Mouse (Mus musculus): Measurements from ENCODE around the gene Wnt10a. TPM values are rescaled to one million over a fixed set of nuclear protein-coding genes. Genes with fewer than 3 reads are reported as not detected.

The Wnt10a gene
- polyA plus RNA-seq, 1 experiment, result not detected

DNA sequence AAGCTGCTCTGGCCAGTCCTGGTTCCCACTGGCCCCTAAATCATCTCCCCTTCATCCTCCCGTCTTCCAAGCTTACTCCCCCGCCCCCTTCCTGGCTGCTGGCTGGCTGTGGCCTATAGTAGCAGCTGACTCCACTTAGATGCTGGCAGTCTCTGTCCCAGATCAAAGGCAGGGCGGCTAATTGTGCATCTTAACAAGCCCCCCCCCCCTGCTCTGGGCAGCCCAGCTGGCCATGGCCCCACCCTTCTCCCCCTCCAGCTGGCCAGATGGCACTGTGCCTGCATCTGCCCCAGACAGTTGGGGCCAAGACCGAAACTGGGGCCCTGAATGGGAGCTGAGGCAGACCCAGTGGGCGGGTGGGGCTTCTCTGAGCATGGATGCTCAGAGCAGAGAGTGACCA, 6.1 kb downstream of the Wnt10a start:
- no peaks in the 10 kb centered on the region for H3K36me3 ChIP-seq (replicated peaks; ENCODE audit: low read length)
- no peak overlapping the region for H3K4me3 ChIP-seq (replicated peaks)
- peaks cover 95% of the 10 kb centered on the region for H3K27me3 ChIP-seq (replicated peaks)
- peaks cover 25% of the 10 kb centered on the region for H3K4me1 ChIP-seq
- H3K9me3 ChIP-seq, result no peaks in the 10 kb centered on the region
- TF ChIP-seq GATA1 (IDR thresholded peaks at IDR 0.05; ENCODE audit: borderline replicate concordance, low read length) (no peak), FLI1 (IDR thresholded peaks at IDR 0.05; ENCODE audit: low read length) (no peak)

DNA sequence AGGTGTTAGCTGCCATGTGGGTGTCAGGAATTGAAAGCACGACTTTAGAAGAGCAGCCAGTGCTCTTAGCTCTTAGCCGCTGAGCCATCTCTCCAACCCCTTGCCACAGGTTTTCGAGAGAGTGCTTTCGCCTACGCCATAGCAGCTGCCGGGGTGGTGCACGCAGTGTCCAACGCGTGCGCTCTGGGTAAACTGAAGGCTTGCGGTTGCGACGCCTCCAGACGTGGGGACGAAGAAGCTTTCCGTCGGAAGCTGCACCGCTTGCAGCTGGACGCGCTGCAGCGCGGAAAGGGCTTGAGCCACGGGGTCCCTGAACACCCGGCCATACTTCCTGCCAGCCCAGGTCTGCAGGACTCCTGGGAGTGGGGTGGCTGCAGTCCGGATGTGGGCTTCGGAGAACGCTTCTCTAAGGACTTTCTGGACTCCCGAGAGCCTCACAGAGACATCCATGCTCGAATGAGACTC, 9.1 kb downstream of the Wnt10a start:
- H3K9me3 ChIP-seq, result no peaks in the 10 kb centered on the region
- peaks cover 29% of the 10 kb centered on the region for H3K4me1 ChIP-seq
- H3K4me3 ChIP-seq (replicated peaks), result peak overlapping the region; percentile 86
- H3K36me3 ChIP-seq (replicated peaks; ENCODE audit: low read length), result no peaks in the 10 kb centered on the region
- peaks cover 97% of the 10 kb centered on the region for H3K27me3 ChIP-seq (replicated peaks)
- TF ChIP-seq GATA1 (IDR thresholded peaks at IDR 0.05; ENCODE audit: borderline replicate concordance, low read length), result no peak
- TF ChIP-seq FLI1 (IDR thresholded peaks at IDR 0.05; ENCODE audit: low read length), result no peak

DNA sequence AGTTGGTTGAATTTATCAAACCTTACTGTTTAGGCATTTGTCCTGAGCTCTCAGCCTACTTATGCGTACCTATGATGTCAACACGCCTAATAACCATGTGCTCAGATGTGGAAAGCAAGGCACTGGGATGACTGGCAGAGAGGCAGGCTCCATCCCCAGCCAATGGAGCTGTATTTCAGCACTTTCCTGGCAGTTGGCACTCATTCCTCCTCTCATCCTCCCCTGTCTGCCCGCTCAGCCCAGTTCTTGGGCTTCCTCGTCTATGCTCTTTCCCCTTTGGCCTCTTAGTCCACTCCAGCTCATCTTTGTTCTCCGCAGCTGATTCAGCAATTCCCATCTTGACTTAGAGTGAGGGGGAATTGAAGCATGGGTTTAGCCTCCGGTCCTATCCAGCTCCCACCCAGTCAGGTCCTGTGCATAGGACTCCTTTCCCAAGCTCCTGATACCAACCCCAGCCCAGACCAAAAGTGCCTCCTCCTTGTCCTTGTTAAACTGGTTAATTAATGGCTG, 10.4 kb downstream of the Wnt10a start:
- Histone ChIP-seq H3K27me3 (replicated peaks) (peaks cover 98% of the 10 kb centered on the region), H3K9me3 (no peaks in the 10 kb centered on the region), H3K4me3 (replicated peaks) (no peak overlapping the region), H3K36me3 (replicated peaks; ENCODE audit: low read length) (no peaks in the 10 kb centered on the region), H3K4me1 (peaks cover 40% of the 10 kb centered on the region)
- TF ChIP-seq GATA1 (IDR thresholded peaks at IDR 0.05; ENCODE audit: borderline replicate concordance, low read length) (no peak), FLI1 (IDR thresholded peaks at IDR 0.05; ENCODE audit: low read length) (no peak)

DNA sequence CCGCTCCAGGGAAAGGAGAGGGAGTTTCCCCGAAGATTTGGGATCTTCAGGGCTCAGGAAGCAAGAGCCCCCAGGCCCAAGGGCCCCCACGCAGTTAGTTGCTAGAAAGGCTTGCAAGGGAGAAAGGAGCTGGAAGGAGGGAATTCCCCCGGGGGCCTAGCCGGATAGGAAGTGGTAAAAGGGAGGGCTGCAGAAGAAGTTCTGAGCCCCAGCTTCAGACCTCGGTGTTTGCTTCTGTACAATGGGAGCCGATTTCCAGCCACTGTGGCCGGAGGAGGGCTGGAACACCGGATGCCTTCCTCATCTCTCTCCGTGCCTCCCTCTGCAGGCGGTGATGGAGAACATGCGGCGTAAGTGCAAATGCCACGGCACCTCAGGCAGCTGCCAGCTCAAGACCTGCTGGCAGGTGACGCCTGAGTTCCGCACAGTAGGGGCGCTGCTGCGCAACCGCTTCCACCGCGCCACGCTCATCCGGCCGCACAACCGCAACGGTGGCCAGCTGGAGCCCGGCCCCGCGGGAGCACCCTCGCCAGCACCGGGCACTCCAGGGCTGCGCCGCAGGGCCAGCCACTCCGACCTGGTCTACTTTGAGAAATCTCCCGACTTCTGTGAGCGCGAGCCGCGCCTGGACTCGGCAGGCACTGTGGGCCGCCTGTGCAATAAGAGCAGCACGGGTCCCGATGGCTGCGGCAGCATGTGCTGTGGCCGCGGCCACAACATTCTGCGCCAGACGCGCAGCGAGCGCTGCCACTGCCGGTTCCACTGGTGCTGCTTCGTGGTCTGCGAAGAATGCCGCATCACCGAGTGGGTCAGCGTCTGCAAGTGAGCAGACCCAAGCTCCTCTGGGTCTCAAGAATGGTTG, 11.7 kb downstream of the Wnt10a start:
- Histone ChIP-seq H3K4me3 (replicated peaks) (peak overlapping the region; percentile 83), H3K4me1 (peaks cover 51% of the 10 kb centered on the region)

DNA sequence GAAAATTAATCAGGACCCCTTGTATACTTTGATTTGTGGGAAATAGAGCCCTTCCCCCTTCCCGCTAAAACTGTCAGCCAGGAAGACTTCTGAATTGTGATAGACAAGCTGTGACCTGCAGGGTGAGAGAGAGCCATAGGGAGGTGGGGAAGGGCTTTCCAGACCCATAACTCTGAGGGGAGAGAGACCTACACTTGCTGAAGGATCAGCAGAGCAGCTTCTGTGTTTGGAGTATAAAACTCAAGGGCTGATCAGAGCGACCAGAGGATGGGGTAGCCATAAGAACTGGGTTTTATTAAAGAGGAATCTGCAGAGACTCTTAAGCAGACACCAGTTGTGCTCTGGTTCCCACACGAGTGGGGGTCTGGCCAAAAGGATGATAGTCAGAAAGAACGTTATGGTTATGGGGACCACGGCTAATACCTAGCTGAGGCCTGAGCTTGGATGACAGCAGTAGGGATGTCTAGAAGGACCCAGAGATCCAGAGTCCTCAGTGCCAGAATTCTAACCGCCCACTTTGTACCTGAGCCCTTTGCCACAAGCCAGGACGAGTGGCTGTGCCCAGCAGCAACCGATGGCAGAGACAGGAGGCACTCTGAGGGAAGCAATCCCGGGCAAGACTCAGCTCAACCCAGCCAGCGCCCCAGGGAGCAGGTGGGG, 13.0 kb downstream of the Wnt10a start:
- peaks cover 98% of the 10 kb centered on the region for H3K27me3 ChIP-seq (replicated peaks)

More for the DNA sequence above, 11.7 kb downstream of the Wnt10a start:
- peaks cover 98% of the 10 kb centered on the region for H3K27me3 ChIP-seq (replicated peaks)
- no peak for TF ChIP-seq GATA1 (IDR thresholded peaks at IDR 0.05; ENCODE audit: borderline replicate concordance, low read length)
- TF ChIP-seq FLI1 (IDR thresholded peaks at IDR 0.05; ENCODE audit: low read length), result no peak
- no peaks in the 10 kb centered on the region for H3K9me3 ChIP-seq
- no peaks in the 10 kb centered on the region for H3K36me3 ChIP-seq (replicated peaks; ENCODE audit: low read length)

DNA sequence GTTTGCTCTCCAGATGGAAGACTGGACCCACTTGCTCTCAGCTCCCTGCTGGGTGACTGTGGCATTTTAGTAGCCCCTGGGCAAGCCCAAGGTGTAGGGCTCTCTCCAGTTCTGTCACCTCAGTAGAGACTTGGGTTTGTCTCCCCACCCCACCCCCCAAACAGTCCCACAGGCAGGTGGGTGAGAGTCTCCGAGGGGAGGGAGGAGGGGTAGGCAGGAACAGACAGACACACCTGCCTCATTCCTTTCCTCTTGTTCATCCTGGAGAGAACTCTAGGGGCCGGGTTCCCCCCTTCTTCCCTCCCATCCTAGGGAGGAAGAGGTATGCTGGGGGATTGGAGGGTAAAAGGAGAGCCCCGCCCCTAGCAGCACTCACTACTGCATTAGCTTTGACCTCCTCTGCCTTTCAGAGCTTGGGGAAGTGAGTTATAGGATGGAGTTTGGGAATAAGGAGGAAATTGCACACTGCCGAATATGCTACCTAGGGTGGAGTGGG, 14.1 kb downstream of the Wnt10a start:
- peaks cover 58% of the 10 kb centered on the region for H3K4me1 ChIP-seq
- no peaks in the 10 kb centered on the region for H3K36me3 ChIP-seq (replicated peaks; ENCODE audit: low read length)
- no peak overlapping the region for H3K4me3 ChIP-seq (replicated peaks)
- no peak for TF ChIP-seq GATA1 (IDR thresholded peaks at IDR 0.05; ENCODE audit: borderline replicate concordance, low read length)
- no peak for TF ChIP-seq FLI1 (IDR thresholded peaks at IDR 0.05; ENCODE audit: low read length)
- H3K27me3 ChIP-seq (replicated peaks), result peaks cover 97% of the 10 kb centered on the region
- H3K9me3 ChIP-seq, result no peaks in the 10 kb centered on the region

More for the DNA sequence above, 13.0 kb downstream of the Wnt10a start:
- Histone ChIP-seq H3K9me3 (no peaks in the 10 kb centered on the region), H3K36me3 (replicated peaks; ENCODE audit: low read length) (no peaks in the 10 kb centered on the region), H3K4me1 (peaks cover 61% of the 10 kb centered on the region), H3K4me3 (replicated peaks) (no peak overlapping the region)
- TF ChIP-seq GATA1 (IDR thresholded peaks at IDR 0.05; ENCODE audit: borderline replicate concordance, low read length) (no peak), FLI1 (IDR thresholded peaks at IDR 0.05; ENCODE audit: low read length) (no peak)

DNA sequence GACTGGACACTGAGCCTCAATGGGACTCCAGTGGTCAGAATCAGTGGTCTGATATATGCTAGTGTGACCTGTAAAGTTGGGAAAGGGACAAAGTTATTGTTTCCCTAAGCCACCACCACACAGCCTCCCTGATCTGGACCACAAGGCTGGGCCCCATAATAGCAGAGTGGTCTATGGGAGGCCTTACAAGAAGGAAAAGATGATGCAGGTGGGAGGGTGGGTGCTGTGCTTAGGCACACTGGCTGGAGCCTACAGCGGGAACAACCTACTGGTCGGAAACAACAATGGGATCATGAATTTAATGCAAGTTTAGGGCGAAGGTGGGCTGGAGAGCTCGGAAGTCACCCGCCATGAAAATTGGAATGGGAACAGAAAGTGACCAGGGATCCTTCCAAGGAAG, 14.5 kb downstream of the Wnt10a start:
- Histone ChIP-seq H3K27me3 (replicated peaks) (peaks cover 95% of the 10 kb centered on the region), H3K4me1 (peaks cover 54% of the 10 kb centered on the region), H3K9me3 (no peaks in the 10 kb centered on the region), H3K36me3 (replicated peaks; ENCODE audit: low read length) (no peaks in the 10 kb centered on the region), H3K4me3 (replicated peaks) (no peak overlapping the region)
- no peak for TF ChIP-seq FLI1 (IDR thresholded peaks at IDR 0.05; ENCODE audit: low read length)
- TF ChIP-seq GATA1 (IDR thresholded peaks at IDR 0.05; ENCODE audit: borderline replicate concordance, low read length), result no peak

DNA sequence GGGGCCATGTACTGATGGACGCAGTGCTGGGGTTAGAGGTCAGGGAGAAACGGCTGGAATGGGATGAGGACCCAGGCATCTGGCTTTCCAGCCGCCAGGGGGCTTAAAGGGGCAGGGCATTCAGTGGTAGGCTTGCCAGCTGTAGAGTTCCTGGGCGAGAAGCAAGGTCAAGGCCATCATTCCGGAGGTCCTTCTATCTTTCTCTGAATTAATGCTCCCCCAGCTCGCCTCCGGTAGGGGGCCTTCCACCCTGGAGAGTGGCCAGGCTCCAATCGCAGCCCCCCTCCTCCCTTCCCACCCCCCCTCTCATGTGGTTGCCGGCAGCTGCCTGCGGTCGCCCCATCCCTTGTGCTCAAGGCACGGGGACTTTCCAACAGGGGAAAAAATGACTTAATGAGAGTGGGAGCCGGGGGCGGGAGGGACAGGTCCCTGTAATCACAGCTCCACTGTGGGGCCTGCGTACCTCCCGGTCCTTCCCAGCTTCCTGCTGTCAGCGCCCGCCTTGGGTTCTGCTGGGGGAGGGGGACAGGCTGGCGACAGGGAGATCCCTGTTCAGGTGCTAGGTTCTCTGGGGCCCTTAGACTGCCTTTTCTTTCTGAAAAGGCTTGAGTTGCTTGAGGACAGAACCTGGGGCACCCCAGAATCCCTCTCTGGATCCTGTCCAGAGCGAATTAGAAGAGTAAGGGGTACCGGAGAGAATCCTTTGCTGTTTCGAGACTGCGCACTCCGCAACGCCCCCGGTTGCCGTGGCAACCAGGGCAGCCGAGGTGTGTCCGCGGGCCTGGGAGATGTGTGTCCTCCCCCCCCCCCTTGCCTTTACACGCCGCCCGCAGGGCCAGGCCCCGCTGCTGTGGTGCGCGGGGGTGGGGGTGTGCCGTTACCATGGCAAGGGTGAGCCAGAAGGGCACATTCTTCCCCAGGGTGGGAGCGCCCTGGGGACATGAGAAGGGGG, 15.3 kb downstream of the Wnt10a start:
- no peaks in the 10 kb centered on the region for H3K9me3 ChIP-seq
- H3K36me3 ChIP-seq (replicated peaks; ENCODE audit: low read length), result no peaks in the 10 kb centered on the region
- no peak for TF ChIP-seq FLI1 (IDR thresholded peaks at IDR 0.05; ENCODE audit: low read length)
- no peak for TF ChIP-seq GATA1 (IDR thresholded peaks at IDR 0.05; ENCODE audit: borderline replicate concordance, low read length)
- H3K4me3 ChIP-seq (replicated peaks), result no peak overlapping the region
- H3K4me1 ChIP-seq, result peaks cover 49% of the 10 kb centered on the region
- peaks cover 96% of the 10 kb centered on the region for H3K27me3 ChIP-seq (replicated peaks)

DNA sequence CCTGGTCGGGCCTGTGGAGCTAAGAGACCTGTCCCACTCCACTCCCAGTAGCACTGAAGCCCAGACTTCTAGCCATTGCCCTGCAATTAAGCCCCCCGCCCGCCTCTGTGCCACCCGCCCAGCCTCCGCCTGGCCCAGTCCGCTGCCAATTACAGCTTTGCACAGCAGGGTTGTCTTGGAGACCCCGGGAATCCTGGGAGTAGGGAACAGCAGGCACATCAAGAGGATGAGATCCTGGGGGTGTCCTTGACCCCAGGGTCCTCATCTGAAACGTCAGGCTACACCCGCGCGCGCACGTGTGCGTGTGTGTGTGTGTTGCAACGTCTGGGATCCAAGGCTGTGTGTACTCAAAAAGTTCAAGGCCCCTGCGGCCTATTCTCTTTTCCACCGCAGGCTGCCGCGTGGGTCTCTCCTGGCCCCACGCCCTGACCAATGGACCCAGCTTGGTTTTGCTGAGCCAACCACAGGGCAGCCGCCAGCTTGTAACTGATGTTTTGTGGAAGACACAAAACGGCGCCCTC, 16.3 kb downstream of the Wnt10a start:
- H3K4me1 ChIP-seq, result peaks cover 45% of the 10 kb centered on the region
- no peaks in the 10 kb centered on the region for H3K36me3 ChIP-seq (replicated peaks; ENCODE audit: low read length)
- H3K4me3 ChIP-seq (replicated peaks), result peak overlapping the region; percentile 70
- no peaks in the 10 kb centered on the region for H3K9me3 ChIP-seq
- peaks cover 95% of the 10 kb centered on the region for H3K27me3 ChIP-seq (replicated peaks)
- TF ChIP-seq GATA1 (IDR thresholded peaks at IDR 0.05; ENCODE audit: borderline replicate concordance, low read length) (no peak), FLI1 (IDR thresholded peaks at IDR 0.05; ENCODE audit: low read length) (no peak)

All from megakaryocyte, embryonic 14.5 days (primary cell).